Mouse (Mus musculus) midbrain, postnatal 0 days (tissue): ENCODE measurements around the gene Olig1. TPM values are rescaled to one million over a fixed set of nuclear protein-coding genes. Genes with fewer than 3 reads are reported as not detected.

Experiments used
- ATAC-seq: fragments of 200-750 bp; cut with Nextera tagmentation; 2 replicates; pipeline ENCODE4 v1.8.0; 2017; ENCODE audit warnings: moderate number of reproducible peaks, mild to moderate bottlenecking, moderate TSS enrichment, moderate library complexity; ENCODE audit not compliant: low FRiP score
- DNase-seq: peaks from one replicate; pipeline ENCODE4 v3.0.0-alpha.2; 2015; ENCODE audit warnings: low spot score
- H3K27ac ChIP-seq: fragments of 300-500 bp; sonication (generic); 2 replicates; pipeline ENCODE4 v1.5.1; 2014; ENCODE audit warnings: low read depth, mild to moderate bottlenecking, low read length, mixed read lengths
- H3K27me3 ChIP-seq: fragments of 300-500 bp; sonication (generic); 2 replicates; pipeline ENCODE4 v1.6.1; 2014; ENCODE audit warnings: low read length, control low read depth, mixed read lengths; ENCODE audit not compliant: insufficient read depth
- H3K36me3 ChIP-seq: fragments of 300-500 bp; sonication (generic); 2 replicates; pipeline ENCODE4 v1.6.1; 2014; ENCODE audit warnings: low read length, control low read depth, mixed read lengths; ENCODE audit not compliant: insufficient read depth
- H3K4me1 ChIP-seq: fragments of 300-500 bp; sonication (generic); 2 replicates; pipeline ENCODE4 v1.6.1; 2014; ENCODE audit warnings: mild to moderate bottlenecking, control low read depth, antibody characterized with exemption, low read length, mixed read lengths; ENCODE audit not compliant: insufficient read depth
- H3K4me2 ChIP-seq: fragments of 300-500 bp; sonication (generic); 2 replicates; pipeline ENCODE4 v1.6.1; 2014; ENCODE audit warnings: low read depth, mild to moderate bottlenecking, low read length, mixed read lengths; ENCODE audit not compliant: poor library complexity, severe bottlenecking
- H3K4me3 ChIP-seq: fragments of 300-500 bp; sonication (generic); 2 replicates; pipeline ENCODE4 v1.5.1; 2014; ENCODE audit warnings: low read depth, mild to moderate bottlenecking, low read length, moderate library complexity
- H3K9ac ChIP-seq: fragments of 300-500 bp; sonication (generic); replicated peaks from 2 replicates; pipeline ENCODE4 v1.6.1; 2014; ENCODE audit warnings: mild to moderate bottlenecking, low read length, moderate library complexity, mixed read lengths; ENCODE audit not compliant: poor library complexity, severe bottlenecking
- H3K9me3 ChIP-seq: fragments of 300-500 bp; sonication (generic); 2 replicates; pipeline ENCODE4 v1.6.1; 2016; ENCODE audit warnings: low read length, control low read depth
- CTCF ChIP-seq: IDR thresholded peaks from 2 replicates; pipeline ENCODE4 v1.5.1; 2016; ENCODE audit warnings: antibody characterized with exemption, mild to moderate bottlenecking
- WGBS: fragments of 180-500 bp; shearing (Covaris S2); extraction: QIAGEN DNeasy Blood & Tissue Kit; methylation state at CpG from one replicate; pipeline ENCODE4 v1.1.7; 2014; 5-methylcytosine and 5-hydroxymethylcytosine counted together
- polyA plus RNA-seq: library from polyadenylated mRNA; unstranded; fragments of >200 nt; fragmentation: Nextera tagmentation; extraction: Ambion mirVana; gene quantifications from 2 replicates; pipeline ENCODE4 v1.2.1, GENCODE M21; 2015
- total RNA-seq: library from RNA; depleted of rRNA; stranded (reverse); fragments of >200 nt; gene quantifications from 2 replicates; pipeline ENCODE4 v1.2.3, GENCODE M21; 2014; rRNA removed

Olig1 gene
- 153 and 196 TPM in 2 replicates for total RNA-seq
- 167 and 180 TPM in 2 replicates for polyA plus RNA-seq

- ATAC-seq (peak; percentile 84), DNase-seq (peak; percentile 82)
- Histone ChIP-seq H3K4me2 (peak within 1 kb of the TSS; percentile 86), H3K4me3 (peak within 1 kb of the TSS; percentile 49), H3K9ac (peak within 1 kb of the TSS; percentile 42; the same call in 1 of the 2 replicates), H3K27ac (peak within 1 kb of the TSS; percentile 67; the same call in 1 of the 2 replicates), H3K36me3 (no peaks in the 10 kb centered on the region), H3K27me3 (peaks cover 78% of the 10 kb centered on the region), H3K4me1 (peaks cover 4% of the 10 kb centered on the region; the same call in 1 of the 2 replicates), H3K9me3 (no peaks in the 10 kb centered on the region)
- WGBS: under 1% methylated on average over 64 of the region's 64 CpGs
- no peak for TF ChIP-seq CTCF
These were observed at the start of gene Olig1 for GRCm38 (mm10) chr16:91269468-91270211. Gene Olig1 (plus strand): TSS chr16:91269772.

DNA sequence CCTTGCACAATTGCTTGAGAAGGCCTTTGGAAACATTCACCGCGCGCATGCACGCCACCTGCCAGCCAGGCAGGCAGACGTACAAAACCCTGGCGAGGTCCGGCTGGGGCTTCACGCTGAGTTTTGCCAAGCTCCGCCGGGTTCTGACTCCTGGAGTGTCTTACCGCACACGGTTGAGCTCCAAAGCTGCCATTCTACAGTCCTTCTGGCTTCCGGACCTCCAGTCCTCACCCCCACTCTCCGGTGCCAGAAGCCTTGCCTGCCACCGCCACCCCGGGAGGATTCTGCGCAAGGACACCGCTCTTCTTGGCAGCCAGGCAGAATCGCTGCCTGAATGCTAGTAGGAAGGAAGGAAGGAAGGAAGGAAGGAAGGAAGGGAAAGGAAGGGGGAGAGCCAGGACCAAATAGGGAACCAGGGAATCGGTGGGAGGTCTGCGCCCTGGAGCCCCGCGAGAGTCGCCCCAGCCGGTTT, 47.4 kb upstream of the Olig1 start:
- no peak for DNase-seq
- ATAC-seq: peak; percentile 38; the same call in 1 of the 2 replicates
- H3K27ac ChIP-seq: peak overlapping the region; percentile 44; the same call in 1 of the 2 replicates
- H3K9me3 ChIP-seq: no peaks in the 10 kb centered on the region
- WGBS: under 1% methylated on average over 25 of the region's 25 CpGs
- H3K9ac ChIP-seq: no peak overlapping the region
- TF ChIP-seq CTCF: no peak
- peaks cover 8% of the 10 kb centered on the region for H3K4me1 ChIP-seq
- peak overlapping the region; percentile 18; the same call in 1 of the 2 replicates for H3K4me3 ChIP-seq
- peak overlapping the region; percentile 30 for H3K4me2 ChIP-seq
- H3K27me3 ChIP-seq: peaks cover 86% of the 10 kb centered on the region
- H3K36me3 ChIP-seq: no peaks in the 10 kb centered on the region

DNA sequence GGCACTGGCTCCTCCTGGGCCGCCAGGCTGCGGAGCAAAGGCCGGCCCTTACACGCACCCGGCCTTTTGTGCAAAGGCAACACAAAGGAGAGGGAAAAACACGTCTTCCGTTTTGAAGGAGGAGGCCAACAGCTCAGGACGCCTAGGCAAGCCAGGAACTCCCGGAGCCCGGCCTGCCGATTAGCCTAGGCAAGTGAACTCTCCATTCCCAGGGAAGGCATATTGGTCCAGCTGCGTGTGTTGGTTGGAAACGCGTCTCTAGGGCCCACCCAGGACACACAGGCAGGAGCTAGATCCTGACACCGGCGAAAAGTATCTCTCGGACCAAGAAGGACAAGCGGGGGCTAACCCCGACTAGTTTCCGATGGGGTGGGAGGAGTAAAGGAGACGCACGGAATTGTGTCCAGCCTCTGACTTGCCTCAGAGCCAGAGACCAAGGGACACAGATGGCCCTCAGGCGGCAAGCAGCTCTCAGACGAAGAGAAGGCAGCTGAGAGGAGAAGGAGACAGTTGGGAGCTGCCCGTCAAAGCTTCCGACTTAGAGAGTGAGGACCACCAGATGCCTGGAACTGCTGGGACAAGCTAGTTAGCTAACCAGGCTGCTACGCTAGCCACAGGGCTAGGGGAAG, 46.8 kb upstream of the Olig1 start:
- H3K9ac ChIP-seq: no peak overlapping the region
- H3K4me1 ChIP-seq: peaks cover 8% of the 10 kb centered on the region
- DNase-seq (peak; percentile 56), ATAC-seq (peak; percentile 44; the same call in 1 of the 2 replicates)
- no peaks in the 10 kb centered on the region for H3K9me3 ChIP-seq
- H3K27ac ChIP-seq: peak overlapping the region; percentile 44; the same call in 1 of the 2 replicates
- peaks cover 85% of the 10 kb centered on the region for H3K27me3 ChIP-seq
- peak overlapping the region; percentile 18; the same call in 1 of the 2 replicates for H3K4me3 ChIP-seq
- no peaks in the 10 kb centered on the region for H3K36me3 ChIP-seq
- peak overlapping the region; percentile 30 for H3K4me2 ChIP-seq
- WGBS: under 1% methylated on average over 27 of the region's 27 CpGs
- TF ChIP-seq CTCF: no peak

DNA sequence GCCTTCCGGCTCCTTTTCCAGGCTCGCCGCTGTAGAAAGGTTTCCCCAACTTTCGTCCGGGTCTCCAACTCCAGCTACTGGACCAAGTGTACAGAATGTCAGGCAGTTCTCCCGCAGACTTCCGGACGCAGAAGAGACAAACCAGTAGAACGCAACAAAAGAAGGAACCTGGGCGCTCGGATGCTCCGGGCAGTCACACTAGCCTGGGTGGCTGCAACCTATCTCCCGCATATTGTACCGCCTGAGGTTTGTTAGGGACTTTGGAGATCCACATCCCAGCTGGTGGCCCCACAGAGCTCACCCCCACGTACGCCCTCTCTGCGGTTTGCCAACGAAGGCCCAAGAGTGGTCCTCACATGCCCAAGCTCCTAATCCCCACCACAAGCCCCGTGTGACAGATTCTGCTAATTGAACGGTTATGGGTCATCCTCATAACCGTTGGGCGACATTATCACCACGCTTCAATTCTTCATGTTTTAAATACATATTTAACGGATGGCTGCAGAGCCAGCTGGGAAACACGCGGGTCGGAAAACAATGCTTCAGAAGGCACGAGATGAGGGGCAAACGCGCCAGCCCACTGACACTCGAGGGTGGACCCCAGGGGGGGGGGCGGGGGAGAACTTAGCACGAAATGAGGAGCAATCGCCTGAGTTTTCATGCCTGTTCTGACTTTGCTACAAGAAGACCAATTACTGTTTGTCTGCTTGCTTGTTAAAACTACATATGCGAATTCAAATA, 46.1 kb upstream of the Olig1 start:
- WGBS: 2% methylated on average over 35 of the region's 35 CpGs
- Histone ChIP-seq H3K9me3 (no peaks in the 10 kb centered on the region), H3K36me3 (no peaks in the 10 kb centered on the region), H3K4me3 (peak overlapping the region; percentile 4; the same call in 1 of the 2 replicates), H3K4me1 (peaks cover 8% of the 10 kb centered on the region), H3K9ac (no peak overlapping the region), H3K4me2 (peak overlapping the region; percentile 30), H3K27me3 (peaks cover 78% of the 10 kb centered on the region), H3K27ac (peak overlapping the region; percentile 44; the same call in 1 of the 2 replicates)
- ATAC-seq (no peak), DNase-seq (no peak)
- no peak for TF ChIP-seq CTCF

GRCm38 (mm10) chr16:91224068-91224402, 45.5 kb upstream of the Olig1 start:
- Histone ChIP-seq H3K36me3 (no peaks in the 10 kb centered on the region), H3K9me3 (no peaks in the 10 kb centered on the region), H3K27ac (no peak overlapping the region), H3K4me1 (peaks cover 8% of the 10 kb centered on the region), H3K4me2 (peak overlapping the region; percentile 29), H3K27me3 (peaks cover 73% of the 10 kb centered on the region), H3K4me3 (peak overlapping the region; percentile 3; the same call in 1 of the 2 replicates), H3K9ac (no peak overlapping the region)
- ATAC-seq: no peak
- no peak for TF ChIP-seq CTCF
- no peak for DNase-seq
- WGBS: 5% methylated on average over 10 of the region's 10 CpGs
